Mouse (Mus musculus) liver, postnatal 0 days (tissue): ENCODE measurements at regions not wholly inside any gene's neighbourhood (a gene's known extent, or its start where the extent isn't known, plus 50 kb on each side); places are given as distances from the start of the nearest gene placed in this dataset.

Experiments used
- CTCF ChIP-seq: sonication (generic); IDR thresholded peaks from 2 replicates; pipeline ENCODE4 v1.5.1; 2016; ENCODE audit warnings: antibody characterized with exemption, low read depth
- EP300 ChIP-seq: IDR thresholded peaks from 2 replicates; pipeline ENCODE4 v1.6.1; 2016; ENCODE audit warnings: antibody characterized with exemption, low read depth, mild to moderate bottlenecking

DNA sequence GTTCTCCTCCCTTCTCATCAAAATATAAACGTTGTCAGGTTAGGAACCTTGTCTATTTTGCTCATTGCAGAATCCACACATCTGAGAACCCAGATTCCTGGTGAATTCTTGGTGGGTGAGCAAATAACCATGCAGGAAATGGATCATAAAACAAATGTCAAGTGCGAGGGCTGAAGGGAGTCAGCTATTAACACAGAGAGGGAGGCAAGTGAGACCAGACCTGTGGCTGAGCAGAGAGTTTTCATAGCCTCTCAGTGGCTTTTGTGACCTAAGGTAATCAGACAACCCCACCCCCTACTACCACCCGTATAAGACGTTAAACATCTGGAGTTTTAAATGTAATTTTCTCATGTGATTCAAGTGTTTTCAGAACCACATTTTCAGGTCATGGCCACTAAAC is 212.7 kb upstream of the Fn1 start:
- TF ChIP-seq CTCF (no peak), EP300 (no peak)
